Mouse (Mus musculus) neural tube, embryonic 12.5 days (tissue): ENCODE data around the gene Nudt7. TPM values are rescaled to one million over a fixed set of nuclear protein-coding genes. Genes with fewer than 3 reads are reported as not detected.

Experiments used
- ATAC-seq: fragments of 200-750 bp; cut with Nextera tagmentation; 2 replicates; pipeline ENCODE4 v1.8.0; 2017; ENCODE audit warnings: low read depth, mild to moderate bottlenecking, moderate TSS enrichment, moderate library complexity; ENCODE audit not compliant: low FRiP score
- H3K27ac ChIP-seq: fragments of 300-500 bp; sonication (generic); 2 replicates; pipeline ENCODE4 v1.5.1; 2016
- H3K27me3 ChIP-seq: fragments of 300-500 bp; sonication (generic); replicated peaks from 2 replicates; pipeline ENCODE4 v1.6.1; 2016; ENCODE audit warnings: mild to moderate bottlenecking
- H3K36me3 ChIP-seq: fragments of 300-500 bp; sonication (generic); 2 replicates; pipeline ENCODE4 v1.6.1; 2016; ENCODE audit warnings: mild to moderate bottlenecking
- H3K4me1 ChIP-seq: fragments of 300-500 bp; sonication (generic); 2 replicates; pipeline ENCODE4 v1.6.1; 2016
- H3K4me2 ChIP-seq: fragments of 300-500 bp; sonication (generic); replicated peaks from 2 replicates; pipeline ENCODE4 v1.6.1; 2016; ENCODE audit warnings: mild to moderate bottlenecking
- H3K4me3 ChIP-seq: fragments of 300-500 bp; sonication (generic); 2 replicates; pipeline ENCODE4 v1.5.1; 2016
- H3K9ac ChIP-seq: fragments of 300-500 bp; sonication (generic); 2 replicates; pipeline ENCODE4 v1.6.1; 2016; ENCODE audit warnings: mild to moderate bottlenecking
- H3K9me3 ChIP-seq: fragments of 300-500 bp; sonication (generic); 2 replicates; pipeline ENCODE4 v1.6.1; 2016; ENCODE audit warnings: mild to moderate bottlenecking
- WGBS: fragments of 180-500 bp; shearing (Covaris S2); methylation state at CpG from one replicate; pipeline ENCODE4 v1.1.7; 2016; 5-methylcytosine and 5-hydroxymethylcytosine counted together
- polyA plus RNA-seq: library from polyadenylated mRNA; unstranded; fragments of >200 nt; fragmentation: Nextera tagmentation; extraction: Ambion mirVana; gene quantifications from 2 replicates; pipeline ENCODE4 v1.2.1, GENCODE M21; 2016

Nudt7 gene
- polyA plus RNA-seq, 1 experiment from 2014 or later, result 8.0 TPM

GRCm38 (mm10) chr8:114158586-114158985 lies 25.2 kb downstream of the Nudt7 start:
- H3K9me3 ChIP-seq, result no peaks in the 10 kb centered on the region
- H3K27me3 ChIP-seq, result no peaks in the 10 kb centered on the region
- no peaks in the 10 kb centered on the region for H3K4me1 ChIP-seq
- no peak overlapping the region for H3K4me3 ChIP-seq
- H3K27ac ChIP-seq, result no peak overlapping the region
- 78% methylated on average over 2 of the region's 2 CpGs for WGBS
- ATAC-seq, result no peak
- H3K9ac ChIP-seq, result no peak overlapping the region
- no peak overlapping the region for H3K4me2 ChIP-seq
- no peaks in the 10 kb centered on the region for H3K36me3 ChIP-seq

- Histone ChIP-seq H3K27ac (no peak overlapping the region), H3K9me3 (no peaks in the 10 kb centered on the region), H3K9ac (no peak overlapping the region), H3K36me3 (no peaks in the 10 kb centered on the region), H3K27me3 (no peaks in the 10 kb centered on the region), H3K4me2 (no peak overlapping the region), H3K4me1 (no peaks in the 10 kb centered on the region), H3K4me3 (no peak overlapping the region)
- no peak for ATAC-seq
- 81% methylated on average over 3 of the region's 3 CpGs for WGBS
Measured at GRCm38 (mm10) chr8:114159666-114160065, 26.3 kb downstream of the Nudt7 start.

- Histone ChIP-seq H3K4me1 (no peaks in the 10 kb centered on the region), H3K4me3 (no peak overlapping the region), H3K9ac (no peak overlapping the region), H3K9me3 (no peaks in the 10 kb centered on the region), H3K27me3 (no peaks in the 10 kb centered on the region), H3K4me2 (no peak overlapping the region), H3K36me3 (no peaks in the 10 kb centered on the region), H3K27ac (no peak overlapping the region)
- ATAC-seq, result no peak
- WGBS, result 88% methylated on average over 3 of the region's 3 CpGs
Measured at GRCm38 (mm10) chr8:114163871-114164270, 30.5 kb downstream of the Nudt7 start.

- H3K27me3 ChIP-seq, result no peaks in the 10 kb centered on the region
- no peaks in the 10 kb centered on the region for H3K9me3 ChIP-seq
- H3K4me2 ChIP-seq, result no peak overlapping the region
- no peak overlapping the region for H3K9ac ChIP-seq
- H3K27ac ChIP-seq, result no peak overlapping the region
- 85% methylated on average over 6 of the region's 6 CpGs for WGBS
- H3K4me3 ChIP-seq, result no peak overlapping the region
- no peaks in the 10 kb centered on the region for H3K4me1 ChIP-seq
- H3K36me3 ChIP-seq, result no peaks in the 10 kb centered on the region
- ATAC-seq, result no peak
Measured at GRCm38 (mm10) chr8:114164444-114165096, 31.2 kb downstream of the Nudt7 start.

- WGBS, result 53% methylated on average over 2 of the region's 2 CpGs
- H3K36me3 ChIP-seq, result no peaks in the 10 kb centered on the region
- no peak overlapping the region for H3K4me2 ChIP-seq
- H3K4me3 ChIP-seq, result no peak overlapping the region
- H3K27me3 ChIP-seq, result no peaks in the 10 kb centered on the region
- no peaks in the 10 kb centered on the region for H3K9me3 ChIP-seq
- no peak overlapping the region for H3K27ac ChIP-seq
- H3K4me1 ChIP-seq, result no peaks in the 10 kb centered on the region
- no peak for ATAC-seq
- H3K9ac ChIP-seq, result no peak overlapping the region
Measured at GRCm38 (mm10) chr8:114165741-114166140, 32.4 kb downstream of the Nudt7 start.

- no peaks in the 10 kb centered on the region for H3K27me3 ChIP-seq
- H3K36me3 ChIP-seq, result no peaks in the 10 kb centered on the region
- 72% methylated on average over 3 of the region's 3 CpGs for WGBS
- no peak overlapping the region for H3K4me2 ChIP-seq
- H3K4me3 ChIP-seq, result no peak overlapping the region
- no peak overlapping the region for H3K9ac ChIP-seq
- no peak for ATAC-seq
- H3K9me3 ChIP-seq, result no peaks in the 10 kb centered on the region
- H3K27ac ChIP-seq, result no peak overlapping the region
- no peaks in the 10 kb centered on the region for H3K4me1 ChIP-seq
Measured at GRCm38 (mm10) chr8:114176721-114177120, 43.4 kb downstream of the Nudt7 start.

- ATAC-seq, result no peak
- H3K36me3 ChIP-seq, result no peaks in the 10 kb centered on the region
Measured at GRCm38 (mm10) chr8:114193334-114193733, 60.0 kb downstream of the Nudt7 start.

GRCm38 (mm10) chr8:114198990-114199389 lies 65.6 kb downstream of the Nudt7 start:
- H3K4me2 ChIP-seq, result no peak overlapping the region
- H3K36me3 ChIP-seq, result no peaks in the 10 kb centered on the region
- WGBS, result 73% methylated on average over 2 of the region's 2 CpGs
- no peaks in the 10 kb centered on the region for H3K27me3 ChIP-seq
- H3K4me1 ChIP-seq, result no peaks in the 10 kb centered on the region
- ATAC-seq, result no peak
- no peak overlapping the region for H3K4me3 ChIP-seq
- H3K9me3 ChIP-seq, result no peaks in the 10 kb centered on the region
- no peak overlapping the region for H3K9ac ChIP-seq
- no peak overlapping the region for H3K27ac ChIP-seq

More at GRCm38 (mm10) chr8:114193334-114193733, 60.0 kb downstream of the Nudt7 start:
- Histone ChIP-seq H3K4me3 (no peak overlapping the region), H3K27me3 (no peaks in the 10 kb centered on the region), H3K9me3 (no peaks in the 10 kb centered on the region), H3K4me1 (no peaks in the 10 kb centered on the region), H3K9ac (no peak overlapping the region), H3K27ac (no peak overlapping the region), H3K4me2 (no peak overlapping the region)
- 92% methylated on average over 5 of the region's 5 CpGs for whole genome bisulfite sequencing

Other genes starting within 250 kb of the Nudt7 start
- 12.0 and 14.0 TPM in 2 replicates for gene Vat1l, start 72.1 kb downstream of the Nudt7 start, polyA plus RNA-seq